Mouse (Mus musculus): Measurements from ENCODE around the gene Ugt1a9.

- TF ChIP-seq CTCF (IDR thresholded peaks at IDR 0.05; ENCODE audit: control insufficient read depth, insufficient read depth, low read length) (no peak), POLR2A (IDR thresholded peaks at IDR 0.05; ENCODE audit: borderline replicate concordance, control insufficient read depth, low read depth, low read length) (no peak)
Measured at GRCm38 (mm10) chr1:88081670-88082069, 11.1 kb downstream of the Ugt1a9 start.
